Mouse (Mus musculus) adipocyte (in vitro differentiated cells): ENCODE measurements around the gene Ptprb.

ENCODE experiments used
- DNase-seq: peaks from one replicate; pipeline ENCODE4 v3.0.0-alpha.2; 2016; ENCODE audit warnings: low spot score

Gene Ptprb

DNA sequence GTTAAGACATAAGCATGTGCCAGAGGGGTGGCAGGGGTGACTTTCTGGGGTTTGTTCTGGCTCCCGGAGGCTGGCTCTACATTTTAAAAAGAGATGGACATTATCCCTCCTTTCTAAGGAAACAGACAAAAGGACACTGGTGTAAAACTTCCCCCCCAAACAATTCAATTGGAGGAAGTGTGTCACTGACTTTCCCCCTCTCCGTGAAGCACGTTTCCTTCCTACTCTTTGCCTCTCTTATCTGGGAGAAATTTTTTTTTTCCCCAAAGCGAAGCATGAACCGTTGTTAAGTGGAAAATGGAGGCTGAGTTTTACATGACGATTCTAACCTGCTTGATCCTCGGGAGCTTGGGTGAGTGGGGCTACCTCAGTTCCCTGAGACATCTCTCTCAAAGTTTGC is at the start of gene Ptprb:
Ptprb (plus strand) TSS at position 244 of the 400 bp plus-strand sequence.
- DNase-seq: no peak

GRCm38 (mm10) chr10:116235299-116235698 is 40.0 kb upstream of the Ptprb start:
- DNase-seq: no peak

- DNase-seq: no peak
These were observed 33.1 kb upstream of the Ptprb start for GRCm38 (mm10) chr10:116242200-116242599.

- DNase-seq: no peak
These were observed 31.9 kb upstream of the Ptprb start for GRCm38 (mm10) chr10:116243373-116243772.

GRCm38 (mm10) chr10:116245632-116246031 is 29.7 kb upstream of the Ptprb start:
- DNase-seq: no peak

- no peak for DNase-seq
These were observed 22.7 kb upstream of the Ptprb start for GRCm38 (mm10) chr10:116252668-116253067.

GRCm38 (mm10) chr10:116253972-116254371 is 21.4 kb upstream of the Ptprb start:
- no peak for DNase-seq

- no peak for DNase-seq
These were observed 16.0 kb upstream of the Ptprb start for GRCm38 (mm10) chr10:116259298-116259697.

- peak; percentile 58 for DNase-seq
These were observed 14.5 kb upstream of the Ptprb start for GRCm38 (mm10) chr10:116260658-116261433.

DNA sequence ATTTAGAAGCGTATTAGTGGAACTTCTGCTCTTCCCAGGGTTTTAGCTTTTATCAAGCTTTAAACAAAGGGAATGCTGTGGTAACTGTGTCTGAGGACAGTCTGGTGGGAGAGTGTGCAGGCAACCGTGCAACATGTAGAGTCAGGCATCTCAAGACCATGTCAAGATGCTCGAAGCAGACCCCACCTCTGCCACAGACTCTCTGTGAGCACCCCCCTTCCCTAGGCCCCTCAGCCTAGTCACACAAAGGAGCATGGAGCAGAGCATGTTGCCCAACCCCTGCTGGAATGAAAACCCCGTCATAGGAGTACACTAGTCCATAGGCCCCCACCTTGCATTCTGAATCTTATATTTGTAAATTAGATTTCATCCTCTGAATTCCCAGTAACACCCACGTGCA is 13.8 kb upstream of the Ptprb start:
- no peak for DNase-seq

GRCm38 (mm10) chr10:116264521-116264920 is 10.8 kb upstream of the Ptprb start:
- no peak for DNase-seq

- DNase-seq: peak; percentile 25
These were observed 8.5 kb upstream of the Ptprb start for GRCm38 (mm10) chr10:116266561-116267433.

- DNase-seq: no peak
These were observed 7.9 kb upstream of the Ptprb start for GRCm38 (mm10) chr10:116267434-116267822.

DNA sequence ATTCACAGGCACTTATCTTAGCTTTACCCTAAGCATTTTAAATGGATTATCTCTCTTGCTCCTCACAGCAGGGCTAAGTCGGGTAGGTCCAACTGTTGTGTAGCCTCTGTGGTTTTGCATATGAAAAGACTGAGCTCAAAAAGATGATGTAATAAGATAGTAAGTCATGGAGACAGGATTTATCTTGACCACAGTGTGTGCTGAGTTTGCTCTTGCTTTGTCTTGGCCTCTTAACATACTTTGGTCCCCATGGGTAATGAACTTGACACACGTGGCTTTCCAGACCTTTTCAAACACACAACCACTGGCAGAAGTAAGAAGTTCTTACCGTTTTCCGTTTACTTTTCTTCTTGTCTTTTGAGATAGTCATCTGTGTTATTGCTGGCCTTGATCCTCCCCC is 7.0 kb upstream of the Ptprb start:
- no peak for DNase-seq

DNA sequence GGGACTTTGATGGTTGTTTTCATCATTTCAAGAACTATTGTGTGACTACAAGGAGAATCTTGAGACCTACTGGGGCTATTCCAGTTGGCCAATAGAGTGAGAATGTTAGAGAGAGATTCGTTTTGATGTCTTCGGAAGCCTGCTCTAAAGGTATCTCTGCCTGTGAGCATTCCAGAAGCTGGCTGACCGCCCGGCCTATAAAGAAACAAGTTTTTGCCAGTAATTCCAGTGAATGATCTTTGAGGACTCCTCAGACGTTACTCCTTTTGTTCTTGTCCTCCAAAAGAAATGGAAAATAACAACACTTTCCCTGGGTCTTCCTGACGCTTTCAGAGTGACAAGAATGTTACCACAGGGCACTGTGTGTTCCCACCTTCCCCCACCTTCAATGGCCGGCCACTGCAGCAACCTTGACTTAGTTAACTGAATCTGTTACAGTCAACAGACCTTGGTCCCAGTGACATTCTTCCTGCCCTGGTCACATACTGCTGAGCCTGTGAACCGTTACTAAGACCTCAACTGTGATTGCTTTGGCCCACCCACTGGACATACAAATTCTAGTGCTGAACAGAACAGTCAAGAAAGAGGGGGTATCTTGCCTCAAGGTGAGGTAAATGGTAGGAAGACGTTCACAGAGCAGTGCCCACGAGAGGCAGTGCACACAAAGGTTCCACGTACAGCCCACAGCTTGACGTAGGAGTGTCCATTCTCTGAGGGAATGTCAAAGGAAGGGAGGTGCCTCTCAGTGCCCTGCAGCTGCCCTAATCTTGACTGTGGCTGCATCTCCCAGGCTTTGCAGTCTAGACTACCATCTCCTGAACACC is 4.5 kb upstream of the Ptprb start:
- no peak for DNase-seq

DNA sequence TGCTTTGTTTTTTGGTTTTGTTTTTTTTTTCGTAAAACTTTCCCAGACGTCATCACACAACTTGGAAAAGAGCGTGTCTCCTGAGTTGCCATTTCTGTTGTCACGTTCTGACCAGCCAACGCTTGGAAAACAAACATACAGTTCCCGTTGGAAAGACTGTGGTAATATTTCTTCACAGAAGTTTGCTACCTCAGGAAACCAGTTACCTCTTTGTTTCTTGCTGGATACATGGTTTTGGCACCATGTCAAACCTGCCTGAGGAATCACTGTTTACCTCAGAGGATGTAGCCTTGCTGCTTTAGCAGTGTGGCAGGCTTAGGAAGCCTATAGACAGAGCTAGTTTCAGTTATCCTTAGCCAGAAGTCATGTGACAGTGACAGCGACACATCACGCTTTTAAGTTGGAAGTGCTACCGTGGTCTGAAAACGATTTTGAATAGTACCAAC is 3.8 kb upstream of the Ptprb start:
- no peak for DNase-seq

DNA sequence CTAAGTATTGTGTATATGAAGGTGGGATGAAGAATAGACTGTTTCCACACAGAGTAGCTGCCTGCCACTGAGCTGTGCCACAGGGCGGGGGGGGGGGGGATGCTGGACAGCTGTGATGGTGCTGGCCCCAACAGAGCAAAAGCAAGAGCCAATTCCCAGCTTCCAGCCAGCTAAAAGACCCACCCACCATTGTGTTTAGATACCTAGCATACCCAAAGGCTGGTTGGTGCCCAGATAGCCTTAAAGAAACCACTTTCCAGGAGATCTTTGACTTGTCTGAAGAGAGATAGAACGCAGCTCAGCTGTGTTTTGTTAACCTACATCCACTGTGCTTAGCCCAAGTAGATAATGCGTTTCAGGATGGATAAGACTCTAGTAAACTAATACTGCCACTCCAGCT is 3.2 kb upstream of the Ptprb start:
- no peak for DNase-seq

- no peak for DNase-seq
These were observed 11.5 kb downstream of the Ptprb start for GRCm38 (mm10) chr10:116286697-116287344.

GRCm38 (mm10) chr10:116288130-116288529 is 12.8 kb downstream of the Ptprb start:
- no peak for DNase-seq

GRCm38 (mm10) chr10:116290483-116290882 is 15.2 kb downstream of the Ptprb start:
- DNase-seq: no peak

DNA sequence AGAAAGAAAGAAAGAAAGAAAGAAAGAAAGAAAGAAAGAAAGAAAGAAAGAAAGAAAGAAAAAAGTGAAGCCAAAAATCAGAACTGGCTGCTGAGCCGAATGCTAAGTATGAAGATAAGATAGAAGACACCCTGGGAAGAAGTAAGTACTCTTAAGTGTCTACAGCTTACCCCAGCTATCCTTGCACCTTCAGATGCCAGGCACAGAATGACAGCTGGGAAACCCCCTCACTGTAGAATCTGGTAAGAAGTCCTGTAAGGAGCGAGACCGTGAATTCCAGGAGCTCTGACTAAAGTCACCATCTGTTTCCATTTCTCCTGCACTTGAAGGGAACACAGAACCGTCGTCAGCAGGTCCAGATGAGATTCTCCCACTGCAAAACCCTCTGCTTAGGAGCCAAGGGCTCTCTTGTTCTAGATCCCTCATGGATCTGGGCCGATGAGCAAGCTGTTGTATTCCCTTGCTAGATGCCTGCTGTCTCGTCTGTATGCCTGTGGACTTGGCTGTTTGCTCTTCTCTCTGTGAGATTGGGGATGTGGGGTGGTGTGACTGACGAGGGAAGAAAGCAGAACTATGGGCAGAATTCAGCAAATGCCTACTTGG is 15.9 kb downstream of the Ptprb start:
- no peak for DNase-seq
